Mouse (Mus musculus): Measurements from ENCODE around the gene Iqcb1.

DNA sequence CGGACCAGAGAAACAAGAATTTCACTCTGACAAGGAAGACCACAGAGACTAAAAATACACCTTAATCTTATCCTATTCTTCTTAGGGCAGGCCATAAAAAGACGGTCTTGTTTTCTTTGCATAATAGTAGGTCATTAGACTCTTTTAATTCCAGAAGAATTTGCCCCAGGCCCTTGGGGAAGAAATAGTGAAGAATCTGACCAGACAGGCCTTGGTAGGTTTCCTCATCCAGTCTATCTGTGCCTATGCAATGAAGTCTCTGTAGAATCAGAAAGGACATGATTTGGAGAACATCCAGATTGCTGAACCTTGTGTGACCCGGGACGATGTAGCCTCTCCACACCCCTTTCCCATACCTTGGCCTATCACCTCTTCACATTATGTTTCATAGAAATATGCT lies 38.0 kb upstream of the Iqcb1 start:
- TF ChIP-seq CTCF (IDR thresholded peaks at IDR 0.05; ENCODE audit: control insufficient read depth, insufficient read depth, low read length) (no peak), POLR2A (IDR thresholded peaks at IDR 0.05; ENCODE audit: borderline replicate concordance, control insufficient read depth, low read depth, low read length) (no peak)
